Mouse (Mus musculus) hindlimb bud, embryonic 11.5 days (tissue): ENCODE measurements around the gene Med19.
A peak's percentile ranks its signal among the peaks of the same experiment; 100 is the strongest.
"Not testable (repeated sequence)": the region's sequence is repeated elsewhere in the genome, so short reads cannot be mapped to it uniquely, and the experiment has no call there.

Experiments used
- DNase-seq: peaks from one replicate; pipeline ENCODE4 v3.0.0-alpha.2; 2012; ENCODE audit warnings: low read depth, low spot score; ENCODE audit errors: extremely low spot score

The Med19 gene

DNA sequence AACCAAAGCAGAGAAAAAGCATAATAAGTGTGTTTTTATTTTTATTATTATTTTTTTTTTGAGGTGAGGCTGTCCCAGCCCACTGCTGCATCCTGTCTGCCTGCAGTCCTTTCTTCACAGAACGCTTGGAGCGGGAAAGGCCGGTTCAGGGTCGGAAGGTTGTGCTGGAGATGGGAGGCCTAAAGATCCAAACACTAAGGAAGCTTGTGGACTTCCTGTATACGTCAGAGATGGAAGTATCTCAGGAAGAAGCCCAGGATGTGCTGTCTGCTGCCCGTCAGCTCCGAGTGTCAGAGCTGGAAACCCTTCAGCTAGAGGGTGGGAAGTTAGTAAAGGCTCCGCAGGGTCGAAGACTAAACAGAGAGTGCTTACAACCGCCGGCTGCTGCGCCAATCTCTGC is 12.1 kb upstream of the Med19 start:
- DNase-seq, result no peak

DNA sequence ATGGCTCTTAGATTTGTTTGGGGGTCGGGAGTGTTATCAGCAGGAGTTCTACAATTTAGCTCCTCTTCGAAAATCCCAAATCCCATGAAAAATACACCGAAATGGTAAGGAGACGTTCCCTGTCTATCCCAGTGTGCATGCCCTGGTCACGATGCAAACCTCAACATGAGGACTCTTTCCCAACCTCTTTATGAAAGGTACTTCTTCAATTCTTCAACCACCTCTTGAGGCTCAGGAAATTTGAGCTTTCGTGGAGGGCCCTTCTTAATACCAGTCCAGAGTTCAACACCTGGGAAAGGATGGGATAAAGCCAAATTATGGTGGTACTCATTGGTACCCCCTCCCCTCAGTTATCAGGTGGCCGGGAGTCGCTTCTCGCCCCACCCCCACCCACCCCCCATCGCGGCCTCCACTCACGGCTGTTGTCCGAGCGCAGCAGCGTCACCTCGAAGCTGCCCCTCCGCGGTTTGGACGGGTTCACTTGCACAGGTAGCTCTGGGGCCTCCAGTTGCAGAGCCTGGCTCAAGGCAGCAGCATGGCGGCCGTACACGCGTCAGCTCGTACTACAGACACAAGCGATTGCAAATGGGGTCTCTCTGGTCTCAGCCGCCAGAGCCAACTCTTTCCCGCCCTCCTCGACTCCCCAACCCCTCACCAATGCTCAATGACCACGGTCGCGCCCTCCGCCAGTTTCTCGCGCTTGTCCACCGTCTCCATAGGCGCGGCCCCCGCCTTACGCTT is 8.2 kb upstream of the Med19 start:
- no peak for DNase-seq

DNA sequence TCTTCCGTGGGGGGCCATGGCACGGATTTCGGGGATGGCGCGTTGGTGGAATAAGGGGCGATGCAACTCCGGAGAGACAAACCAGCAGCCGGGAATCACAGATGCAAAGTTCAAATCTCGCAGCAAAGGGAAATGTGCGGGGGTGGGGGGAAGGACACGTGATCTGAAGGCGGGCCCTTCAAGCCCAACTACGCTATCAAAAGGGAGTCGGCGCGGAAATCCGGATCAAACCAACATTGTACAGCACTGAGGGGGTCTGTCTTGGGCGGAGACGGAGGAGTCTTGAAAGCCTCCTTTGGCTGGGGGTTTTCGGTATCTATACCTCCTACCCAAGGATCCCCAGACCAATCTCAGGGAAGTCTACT is 7.7 kb upstream of the Med19 start, which contains the start of gene Selenoh:
Gene Selenoh, minus strand, starts transcription at position 202 of the 365 bp plus-strand sequence.
- DNase-seq, result peak; percentile 90

DNA sequence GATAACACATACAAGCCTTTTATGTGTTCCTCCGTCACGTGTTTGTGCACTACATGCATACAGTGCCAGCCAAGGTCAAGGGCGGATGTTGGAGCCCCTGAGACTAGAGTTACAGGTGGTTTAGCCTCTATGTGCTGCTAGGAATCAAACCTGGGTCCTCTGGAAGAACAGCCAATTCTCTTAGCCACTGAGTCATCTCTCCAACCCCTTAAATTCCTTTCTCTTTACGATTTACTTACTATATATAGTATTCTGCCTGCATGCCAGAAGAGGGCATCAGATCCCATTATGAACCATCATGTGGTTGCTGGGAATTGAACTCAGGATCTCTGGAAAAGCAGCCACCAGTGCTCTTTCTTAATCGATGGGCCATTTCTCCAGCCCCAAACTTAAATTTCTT is 6.7 kb upstream of the Med19 start:
- DNase-seq, result not testable (repeated sequence)

DNA sequence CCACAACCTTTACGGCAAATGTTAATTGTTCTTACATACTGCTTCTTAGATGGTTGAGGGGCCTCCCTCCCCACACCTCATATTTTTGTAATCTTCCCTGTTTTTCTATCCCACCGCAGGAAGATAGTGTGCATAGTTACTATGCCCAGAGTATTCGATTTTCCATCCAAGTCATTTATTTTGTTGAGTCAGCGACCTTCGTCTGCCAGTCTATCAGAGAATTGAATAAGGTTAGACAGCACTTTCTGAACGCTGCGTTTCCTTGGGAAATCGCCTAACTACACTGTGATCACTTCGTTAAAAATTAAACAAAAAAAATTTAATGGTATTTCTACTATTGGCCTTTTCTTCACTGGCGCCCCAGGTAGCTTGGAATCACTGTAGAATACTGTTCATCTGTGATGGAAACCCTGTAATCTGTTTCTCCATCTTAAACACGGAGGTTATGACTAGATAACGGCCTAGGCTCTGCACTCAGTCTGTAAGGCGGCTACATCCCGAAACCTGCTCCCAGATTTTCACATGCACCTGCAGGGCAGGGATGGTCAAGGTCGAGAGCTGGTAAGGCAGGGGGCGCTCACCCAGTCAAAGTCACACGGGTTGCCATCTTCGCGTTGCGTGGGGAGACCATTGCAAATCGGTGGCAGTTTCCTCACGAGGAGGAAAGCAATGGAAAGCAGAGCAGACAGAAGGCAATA is 783 bp upstream of the Med19 start:
- DNase-seq, result no peak

DNA sequence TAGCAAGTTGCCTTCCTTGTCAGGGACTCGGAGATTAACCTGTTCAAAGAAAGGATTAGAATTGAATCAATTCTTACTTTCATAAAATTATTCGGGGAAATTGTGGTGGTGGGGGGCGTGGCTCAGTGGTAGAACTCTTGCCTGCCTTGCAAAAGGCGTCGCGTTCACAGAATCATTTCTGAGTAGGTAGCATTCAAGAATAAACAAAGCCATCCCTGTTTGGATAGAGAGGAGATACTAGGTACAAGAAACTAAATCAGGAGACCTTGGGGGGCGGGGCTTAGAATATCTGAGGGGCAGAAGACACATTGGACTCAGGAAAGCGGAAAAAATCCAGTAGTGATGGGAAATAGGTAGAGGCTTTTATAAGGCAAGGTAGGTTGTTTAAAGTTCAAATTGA is 814 bp downstream of the Med19 start, which contains the start of gene Tmx2:
Gene Tmx2, minus strand, starts transcription at position 125 of the 400 bp plus-strand sequence.
- no peak for DNase-seq

DNA sequence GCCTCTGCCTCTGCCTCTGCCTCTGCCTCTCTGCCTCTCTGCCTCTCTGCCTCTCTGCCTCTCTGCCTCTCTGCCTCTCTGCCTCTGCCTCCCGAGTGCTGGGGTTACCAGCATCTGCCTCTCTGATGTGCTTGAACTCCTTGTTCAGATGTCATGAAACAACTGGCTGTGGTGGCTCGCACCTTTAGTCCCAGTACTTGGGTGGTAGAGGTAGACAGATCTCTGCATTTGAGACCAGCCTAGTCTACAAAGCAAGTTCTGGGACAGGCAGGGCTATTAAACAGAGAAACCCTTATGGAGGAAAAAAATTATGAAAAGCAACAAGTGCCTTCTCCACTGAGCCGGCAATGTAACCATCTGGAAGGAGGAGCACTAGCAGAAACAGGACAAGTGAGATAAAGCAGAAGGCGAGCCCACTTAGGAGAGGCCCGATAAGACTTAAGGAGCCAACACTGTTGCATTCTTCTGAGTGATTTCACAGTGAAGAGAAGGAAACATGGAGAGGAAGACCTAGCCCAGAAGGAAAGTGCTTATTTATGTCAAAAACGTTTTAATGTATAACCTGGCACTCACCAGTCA is 4.5 kb downstream of the Med19 start:
- DNase-seq, result no peak

DNA sequence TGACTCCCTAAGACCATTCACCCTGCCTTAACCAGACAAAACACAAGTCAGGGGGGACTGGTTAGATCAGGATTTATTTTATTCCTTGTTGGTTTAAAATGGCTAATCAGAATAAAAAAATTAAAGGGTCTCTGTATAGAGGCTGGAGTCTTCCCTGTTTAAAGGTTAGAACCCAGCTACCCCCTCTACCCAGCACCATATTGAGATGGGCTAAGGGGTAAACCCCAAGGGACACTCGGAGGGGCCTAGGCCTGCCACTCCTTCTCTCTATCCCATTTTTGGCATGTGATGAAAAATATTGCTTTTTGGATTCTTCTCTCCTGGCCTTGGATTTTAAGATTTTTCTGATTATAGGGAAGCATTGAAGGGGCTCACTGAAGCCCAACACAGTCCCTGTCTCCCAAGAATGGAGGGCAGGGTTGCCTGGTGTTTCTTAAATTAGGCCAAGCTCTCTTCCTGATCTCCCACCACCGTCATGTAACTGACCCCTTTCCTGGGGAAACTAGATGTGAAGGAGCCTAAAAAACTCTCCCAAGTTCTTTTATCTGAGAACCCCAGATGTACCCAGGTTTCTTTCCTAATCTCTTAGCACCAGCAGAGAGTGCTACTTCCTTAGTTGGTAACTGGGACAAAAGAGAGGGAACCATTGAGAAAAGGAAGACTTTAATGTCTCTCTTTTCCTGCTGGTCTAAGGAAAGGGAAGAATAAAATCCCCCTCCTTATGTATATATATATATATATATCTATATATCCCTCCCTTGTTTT is 10.1 kb downstream of the Med19 start:
- DNase-seq, result no peak

DNA sequence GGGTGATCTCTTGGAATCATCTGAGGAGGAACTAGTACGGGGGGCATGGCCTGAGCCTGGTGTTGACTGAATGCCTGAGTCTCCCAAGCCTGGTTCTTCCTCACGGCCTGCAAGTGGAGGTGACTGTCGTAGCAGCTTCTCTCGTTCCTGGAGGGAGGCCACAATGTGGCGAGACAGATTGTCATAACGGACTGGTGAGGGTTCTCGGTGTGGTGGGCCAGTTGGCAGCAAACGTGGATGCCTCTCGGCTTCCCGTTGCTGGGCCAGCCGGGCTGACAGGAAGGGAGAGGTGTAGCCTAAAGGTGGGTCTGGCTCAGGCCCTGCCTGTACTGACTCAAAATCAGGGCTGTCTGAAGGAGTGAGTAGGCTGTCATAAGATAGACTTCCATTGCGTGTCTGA is 11.8 kb downstream of the Med19 start:
- DNase-seq, result no peak

DNA sequence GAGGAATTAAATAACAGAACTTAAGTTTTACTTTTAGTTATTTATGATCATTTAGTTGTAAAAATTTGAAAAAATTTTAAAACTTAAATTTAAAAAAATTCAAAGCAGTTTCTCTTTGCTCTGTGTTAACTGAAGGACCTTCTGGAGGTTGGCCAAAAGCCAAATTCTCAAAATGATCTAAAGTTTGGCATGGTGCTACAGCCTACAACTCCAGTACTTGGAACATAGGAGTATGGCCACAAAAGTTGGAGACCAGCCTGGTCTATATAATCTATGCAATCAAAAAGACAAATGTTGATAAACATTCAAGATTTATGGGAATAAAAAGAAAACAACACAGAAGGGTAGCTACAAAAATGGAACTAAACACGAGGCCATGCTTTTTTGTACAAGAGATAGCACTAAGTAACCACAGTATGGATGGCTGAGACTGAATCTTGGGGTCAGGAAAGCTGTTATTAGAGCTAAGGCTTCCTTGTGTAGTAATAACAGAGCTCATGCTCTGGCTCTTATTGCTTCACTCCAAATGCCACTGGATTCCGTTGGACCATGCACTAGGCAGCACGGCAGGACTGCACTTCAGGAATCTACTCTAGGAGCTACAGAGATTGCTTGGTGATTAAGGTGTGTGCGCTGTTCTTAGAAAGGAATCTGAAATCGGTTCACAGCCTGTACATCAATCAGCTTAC is 16.9 kb downstream of the Med19 start:
- no peak for DNase-seq

DNA sequence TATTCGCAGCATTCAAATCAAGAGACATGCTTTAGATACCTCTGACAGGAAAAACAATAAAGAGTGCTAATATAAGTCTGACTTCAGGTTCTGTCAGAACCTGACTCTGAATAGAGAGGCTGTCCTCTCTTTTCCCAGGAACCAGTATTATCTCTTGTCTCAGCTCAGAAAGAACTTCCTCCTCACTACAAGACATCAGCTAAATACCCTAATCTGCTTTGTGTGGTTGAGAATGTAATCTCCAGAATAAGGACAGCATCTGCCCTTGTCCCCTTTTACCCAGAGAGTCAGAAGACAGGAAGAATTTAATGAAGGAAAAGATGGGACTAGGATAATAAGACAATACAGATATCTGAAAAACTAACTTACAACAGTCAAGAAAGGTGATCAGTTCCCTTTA is 25.3 kb downstream of the Med19 start:
- no peak for DNase-seq

DNA sequence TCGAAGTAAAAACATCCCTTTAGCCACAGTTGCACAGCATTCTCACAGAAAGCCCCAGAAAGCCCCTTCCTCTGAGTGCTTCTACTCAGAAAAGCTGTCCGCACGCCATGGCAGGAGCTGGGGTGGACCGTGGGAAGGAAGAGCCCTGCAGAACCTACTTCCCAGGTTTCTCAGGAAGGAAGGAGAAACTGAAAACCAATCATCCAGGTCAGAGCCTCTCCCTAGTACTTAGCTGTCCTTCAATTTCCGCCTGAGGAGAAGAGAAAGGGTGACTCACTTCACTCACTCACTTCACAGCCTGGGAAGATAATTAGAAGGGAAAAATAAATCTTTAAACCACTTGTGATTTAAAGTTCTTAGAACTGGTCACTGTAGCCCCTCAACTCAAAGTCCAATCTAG is 26.1 kb downstream of the Med19 start:
- no peak for DNase-seq

DNA sequence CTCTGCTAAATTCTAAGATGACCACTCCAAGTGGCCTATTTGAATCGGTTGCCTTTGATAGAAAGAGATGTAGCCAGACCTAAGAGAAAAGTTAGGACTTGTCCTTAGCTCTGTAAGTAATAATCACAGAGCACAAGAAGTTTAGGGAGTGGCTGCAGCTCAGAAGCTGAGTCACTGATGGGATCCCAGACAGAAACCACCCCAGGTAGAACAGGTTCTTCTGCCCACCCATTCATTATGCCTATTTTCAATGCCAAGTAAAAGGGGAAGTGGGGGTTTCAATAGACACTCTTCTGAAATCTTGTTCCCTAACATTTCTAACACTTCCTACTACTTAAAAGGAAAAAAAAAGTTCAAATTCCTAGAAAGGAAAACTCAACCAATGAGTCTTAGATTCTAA is 27.1 kb downstream of the Med19 start:
- no peak for DNase-seq

DNA sequence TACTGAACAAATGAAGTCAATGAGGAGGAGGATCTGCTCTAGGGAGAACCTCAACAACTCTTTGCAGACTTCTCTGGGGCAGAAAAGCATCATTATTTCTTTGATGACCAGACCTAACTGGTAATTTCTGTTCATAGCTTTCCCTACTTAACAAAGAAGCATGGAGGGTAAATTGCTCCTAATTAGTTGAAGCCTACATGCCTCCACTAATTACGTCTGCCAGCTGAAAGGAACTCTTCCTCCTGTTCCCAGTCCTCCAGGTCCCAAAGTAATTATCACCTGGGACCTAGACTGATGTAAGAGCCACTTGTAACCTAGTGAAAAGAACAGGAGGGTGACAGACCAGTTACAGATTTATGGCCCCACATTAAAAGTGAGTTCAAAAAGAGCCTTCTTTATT is 29.3 kb downstream of the Med19 start:
- DNase-seq, result no peak

DNA sequence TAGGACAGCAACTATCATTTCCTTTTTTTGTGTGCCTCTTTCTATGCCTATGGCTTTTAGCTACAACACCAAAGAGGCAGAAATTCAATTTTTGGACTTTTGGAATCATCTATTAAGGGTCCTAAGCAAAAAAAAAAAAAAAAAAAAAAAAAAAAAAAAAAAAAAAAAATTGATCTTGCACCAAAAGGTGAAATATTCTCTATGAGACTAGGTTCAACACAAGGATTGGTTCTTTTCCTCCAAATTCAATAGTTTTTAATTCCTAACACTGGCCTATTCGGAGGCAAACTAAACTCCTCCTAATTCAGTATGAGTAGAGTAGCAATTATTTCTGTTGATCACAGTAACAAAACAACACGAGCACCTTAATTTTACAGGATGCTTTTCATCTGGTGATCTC is 33.7 kb downstream of the Med19 start:
- DNase-seq, result no peak

DNA sequence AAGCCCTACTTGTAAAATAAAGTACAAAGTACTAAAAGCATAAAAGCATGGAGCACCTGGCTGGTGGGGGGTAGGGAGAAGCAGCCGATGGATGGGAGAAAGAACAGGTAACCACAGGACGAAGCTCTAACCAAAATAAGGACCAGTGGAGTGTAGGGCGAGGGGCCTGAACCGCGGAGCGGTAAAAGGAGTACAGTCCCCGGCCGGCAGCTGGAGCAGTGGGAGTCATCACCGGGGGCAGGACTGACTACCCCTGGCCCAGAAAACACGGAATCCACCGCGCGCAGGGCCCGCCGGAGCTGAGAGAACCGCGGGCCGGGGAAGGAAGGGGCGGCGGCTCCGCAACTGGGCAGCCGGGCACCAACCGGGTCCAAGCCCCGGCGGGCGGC is 36.2 kb downstream of the Med19 start:
- no peak for DNase-seq

DNA sequence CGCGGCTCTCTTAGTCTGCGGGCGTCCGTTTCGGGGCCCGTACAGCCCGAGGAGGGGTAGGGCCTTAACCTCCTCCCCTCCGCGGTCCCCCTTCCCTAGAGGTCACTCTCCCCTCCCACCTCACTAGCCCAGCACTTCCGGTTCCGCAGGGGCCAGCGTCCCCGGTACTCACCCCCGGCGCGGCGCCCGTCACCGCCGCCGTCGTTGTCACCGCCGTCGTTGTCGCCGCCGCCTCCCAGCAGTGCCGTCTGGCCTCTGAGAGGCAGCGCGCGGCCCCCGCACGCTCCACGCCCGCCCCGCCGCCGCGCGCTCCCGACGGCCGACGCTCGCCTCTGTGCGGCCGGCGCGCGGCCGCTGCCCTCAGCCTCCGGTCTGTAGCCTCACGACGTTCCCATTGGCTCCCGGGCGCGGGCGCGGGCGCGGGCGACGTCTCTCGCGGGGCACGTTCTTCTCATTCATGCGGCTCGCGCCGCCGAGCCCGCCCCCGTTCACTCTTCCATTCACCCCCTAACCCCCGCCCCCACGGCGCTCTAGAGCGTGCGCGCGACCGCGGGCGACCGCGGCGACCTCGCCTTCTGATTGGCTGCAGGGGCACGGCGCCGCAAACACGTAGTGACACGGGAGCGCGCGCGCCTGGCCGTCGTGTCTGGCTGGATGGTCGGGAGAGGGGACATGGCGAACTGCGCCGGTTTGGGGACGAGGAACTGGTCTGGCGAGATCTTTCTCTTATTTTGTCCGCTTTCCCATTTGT is 36.8 kb downstream of the Med19 start, which contains the start of gene Zdhhc5:
Gene Zdhhc5, minus strand, starts transcription at position 370 of the 751 bp plus-strand sequence.
- peak; percentile 97 for DNase-seq

DNA sequence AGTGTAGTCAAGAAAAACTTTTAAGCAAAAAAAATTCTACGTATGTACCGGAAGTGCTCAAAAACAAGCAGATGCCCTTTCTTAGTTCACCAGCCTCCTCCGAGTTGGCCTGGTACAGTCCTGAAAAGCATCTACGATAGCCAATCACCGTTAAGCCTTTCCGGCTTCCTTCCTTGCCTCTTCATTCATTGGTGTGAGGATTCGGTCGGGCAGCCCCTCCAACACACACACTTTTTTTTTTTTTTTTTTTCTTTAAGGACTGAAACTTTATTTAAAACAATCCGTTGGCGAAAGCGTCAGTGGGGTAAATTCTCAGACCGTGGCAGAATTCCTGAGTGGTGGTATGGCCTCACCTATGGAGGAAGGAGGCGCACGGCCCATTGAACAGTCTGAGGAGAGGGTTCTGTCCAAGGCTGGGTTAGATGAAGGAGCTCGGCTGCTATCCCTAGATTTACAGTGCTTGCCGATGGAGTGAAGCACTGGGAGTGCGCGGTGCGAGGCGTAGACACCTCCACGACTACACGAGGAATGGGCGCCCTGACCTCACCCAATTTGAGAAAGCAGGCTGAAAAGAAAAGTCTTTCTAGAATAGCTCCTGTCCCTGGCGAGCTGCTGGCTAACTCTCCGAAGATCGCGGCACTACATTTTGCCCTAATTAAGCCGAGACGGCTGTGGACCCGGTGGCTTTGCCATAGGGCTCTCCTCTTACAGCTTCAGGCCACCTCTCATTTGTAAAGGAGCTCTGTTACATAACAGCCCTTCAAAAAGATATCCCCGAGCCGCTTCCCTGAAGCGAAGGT is 37.6 kb downstream of the Med19 start:
- DNase-seq, result no peak
